Mouse (Mus musculus): ENCODE data around the gene Fat3.

The Fat3 gene

GRCm38 (mm10) chr9:16501186-16501711 lies at the start of gene Fat3:
TSS of gene Fat3 (minus strand) at chr9:16501285.
- in situ Hi-C loops (cut with MboI): no loop called here

- in situ Hi-C loops (cut with MboI): no loop called here
Measured at GRCm38 (mm10) chr9:16532884-16533283, 31.8 kb upstream of the Fat3 start.

- in situ Hi-C loops (cut with MboI): no loop called here
Measured at GRCm38 (mm10) chr9:16517543-16517942, 16.5 kb upstream of the Fat3 start.

GRCm38 (mm10) chr9:16512005-16512404 lies 10.9 kb upstream of the Fat3 start:
- in situ Hi-C loops (cut with MboI): no loop called here

GRCm38 (mm10) chr9:16503776-16504175 lies 2.7 kb upstream of the Fat3 start:
- in situ Hi-C loops (cut with MboI): no loop called here

- in situ Hi-C loops (cut with MboI): no loop called here
Measured at GRCm38 (mm10) chr9:16502673-16503343, 1.7 kb upstream of the Fat3 start.

- in situ Hi-C loops (cut with MboI): no loop called here
Measured at GRCm38 (mm10) chr9:16501990-16502672, 1.0 kb upstream of the Fat3 start.

GRCm38 (mm10) chr9:16500382-16501185 lies 501 bp downstream of the Fat3 start:
- in situ Hi-C loops (cut with MboI): no loop called here

- in situ Hi-C loops (cut with MboI): no loop called here
Measured at GRCm38 (mm10) chr9:16499621-16500381, 1.3 kb downstream of the Fat3 start.

GRCm38 (mm10) chr9:16498876-16499275 lies 2.2 kb downstream of the Fat3 start:
- in situ Hi-C loops (cut with MboI): no loop called here

- in situ Hi-C loops (cut with MboI): no loop called here
Measured at GRCm38 (mm10) chr9:16497361-16497760, 3.7 kb downstream of the Fat3 start.

GRCm38 (mm10) chr9:16496331-16496730 lies 4.8 kb downstream of the Fat3 start:
- in situ Hi-C loops (cut with MboI): no loop called here

GRCm38 (mm10) chr9:16489661-16490060 lies 11.4 kb downstream of the Fat3 start:
- in situ Hi-C loops (cut with MboI): no loop called here

GRCm38 (mm10) chr9:16487565-16487964 lies 13.5 kb downstream of the Fat3 start:
- in situ Hi-C loops (cut with MboI): no loop called here

GRCm38 (mm10) chr9:16486229-16486628 lies 14.9 kb downstream of the Fat3 start:
- in situ Hi-C loops (cut with MboI): no loop called here

GRCm38 (mm10) chr9:16485173-16485572 lies 15.9 kb downstream of the Fat3 start:
- in situ Hi-C loops (cut with MboI): no loop called here

GRCm38 (mm10) chr9:16484765-16485164 lies 16.3 kb downstream of the Fat3 start:
- in situ Hi-C loops (cut with MboI): no loop called here

- in situ Hi-C loops (cut with MboI): no loop called here
Measured at GRCm38 (mm10) chr9:16461491-16461890, 39.6 kb downstream of the Fat3 start.

GRCm38 (mm10) chr9:16460591-16460990 lies 40.5 kb downstream of the Fat3 start:
- in situ Hi-C loops (cut with MboI): no loop called here

GRCm38 (mm10) chr9:16441930-16442329 lies 59.2 kb downstream of the Fat3 start:
- in situ Hi-C loops (cut with MboI): no loop called here

- in situ Hi-C loops (cut with MboI): no loop called here
Measured at GRCm38 (mm10) chr9:16440638-16441037, 60.4 kb downstream of the Fat3 start.

GRCm38 (mm10) chr9:16439941-16440340 lies 61.1 kb downstream of the Fat3 start:
- in situ Hi-C loops (cut with MboI): no loop called here
